Mouse (Mus musculus) lung, postnatal 0 days (tissue): ENCODE measurements around the gene Myo1e. TPM values are rescaled to one million over a fixed set of nuclear protein-coding genes. Genes with fewer than 3 reads are reported as not detected.

Source experiments
- ATAC-seq: fragments of 200-750 bp; cut with Nextera tagmentation; 2 replicates; pipeline ENCODE4 v1.8.0; 2017; ENCODE audit warnings: moderate library complexity
- DNase-seq: peaks from one replicate; pipeline ENCODE4 v3.0.0-alpha.2; 2016; ENCODE audit warnings: low spot score
- H3K27ac ChIP-seq: fragments of 300-500 bp; sonication (generic); 2 replicates; pipeline ENCODE4 v1.5.1; 2014; ENCODE audit warnings: antibody characterized with exemption, mild to moderate bottlenecking, low read length, mixed read lengths
- H3K27me3 ChIP-seq: fragments of 300-500 bp; sonication (generic); replicated peaks from 2 replicates; pipeline ENCODE4 v1.6.1; 2014; ENCODE audit warnings: low read length, mixed read lengths; ENCODE audit not compliant: insufficient read depth
- H3K36me3 ChIP-seq: fragments of 300-500 bp; sonication (generic); 2 replicates; pipeline ENCODE4 v1.6.1; 2014; ENCODE audit warnings: low read length, mixed read lengths; ENCODE audit not compliant: insufficient read depth
- H3K4me1 ChIP-seq: fragments of 300-500 bp; sonication (generic); 2 replicates; pipeline ENCODE4 v1.6.1; 2014; ENCODE audit warnings: antibody characterized with exemption, low read depth, low read length, mixed read lengths; ENCODE audit not compliant: insufficient read depth
- H3K4me2 ChIP-seq: fragments of 300-500 bp; sonication (generic); replicated peaks from 2 replicates; pipeline ENCODE4 v1.6.1; 2014; ENCODE audit warnings: low read depth, mild to moderate bottlenecking, low read length, moderate library complexity, mixed read lengths
- H3K4me3 ChIP-seq: fragments of 300-500 bp; sonication (generic); 2 replicates; pipeline ENCODE4 v1.5.1; 2014; ENCODE audit warnings: low read depth, low read length
- H3K9ac ChIP-seq: fragments of 300-500 bp; sonication (generic); replicated peaks from 2 replicates; pipeline ENCODE4 v1.6.1; 2014; ENCODE audit warnings: low read depth, mild to moderate bottlenecking
- H3K9me3 ChIP-seq: fragments of 300-500 bp; sonication (generic); 2 replicates; pipeline ENCODE4 v1.6.1; 2016; ENCODE audit warnings: low read length, mixed read lengths
- CTCF ChIP-seq: IDR thresholded peaks from 2 replicates; pipeline ENCODE4 v1.5.1; 2016; ENCODE audit warnings: antibody characterized with exemption, mild to moderate bottlenecking
- EP300 ChIP-seq: IDR thresholded peaks from 2 replicates; pipeline ENCODE4 v1.6.1; 2016; ENCODE audit warnings: antibody characterized with exemption, mild to moderate bottlenecking, control low read depth
- WGBS: fragments of 180-500 bp; shearing (Covaris S2); extraction: QIAGEN DNeasy Blood & Tissue Kit; methylation state at CpG from one replicate; pipeline ENCODE4 v1.1.7; 2014; 5-methylcytosine and 5-hydroxymethylcytosine counted together
- polyA plus RNA-seq: library from polyadenylated mRNA; unstranded; fragments of >200 nt; fragmentation: Nextera tagmentation; extraction: Ambion mirVana; gene quantifications from 2 replicates; pipeline ENCODE4 v1.2.1, GENCODE M21; 2015

The Myo1e gene
- polyA plus RNA-seq, 1 experiment from 2014 or later = 36.0 TPM

DNA sequence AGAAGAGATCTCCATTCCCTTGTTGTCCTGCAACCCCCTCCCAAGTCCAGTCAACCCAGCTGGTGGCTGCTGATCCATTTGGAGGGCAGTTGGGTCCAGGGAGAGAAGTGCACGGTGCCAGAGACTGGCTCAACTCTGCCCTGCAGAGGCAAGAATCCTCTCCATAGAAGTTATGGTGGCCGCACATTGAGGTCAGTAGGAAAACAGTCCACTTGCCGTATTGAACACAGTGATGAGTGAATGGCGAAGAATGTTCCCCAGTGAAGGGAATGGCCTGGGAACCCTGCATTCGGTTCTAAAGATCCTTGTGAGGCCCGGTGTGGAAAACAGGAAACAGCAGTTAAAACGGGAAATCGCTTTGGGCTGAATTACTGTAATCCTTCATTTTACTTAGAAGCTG lies 56.0 kb downstream of the Myo1e start:
- H3K9ac ChIP-seq = no peak overlapping the region
- DNase-seq (no peak), ATAC-seq (no peak)
- 58% methylated on average over 8 of the region's 8 CpGs for WGBS
- no peaks in the 10 kb centered on the region for H3K9me3 ChIP-seq
- TF ChIP-seq EP300 = no peak
- no peak for TF ChIP-seq CTCF
- no peaks in the 10 kb centered on the region for H3K27me3 ChIP-seq
- H3K4me3 ChIP-seq = no peak overlapping the region
- H3K4me1 ChIP-seq = peaks cover 32% of the 10 kb centered on the region
- H3K36me3 ChIP-seq = no peaks in the 10 kb centered on the region
- no peak overlapping the region for H3K4me2 ChIP-seq
- H3K27ac ChIP-seq = 0 out of 2 replicates have a peak overlapping the region, but pooled peaks have one; percentile 10

DNA sequence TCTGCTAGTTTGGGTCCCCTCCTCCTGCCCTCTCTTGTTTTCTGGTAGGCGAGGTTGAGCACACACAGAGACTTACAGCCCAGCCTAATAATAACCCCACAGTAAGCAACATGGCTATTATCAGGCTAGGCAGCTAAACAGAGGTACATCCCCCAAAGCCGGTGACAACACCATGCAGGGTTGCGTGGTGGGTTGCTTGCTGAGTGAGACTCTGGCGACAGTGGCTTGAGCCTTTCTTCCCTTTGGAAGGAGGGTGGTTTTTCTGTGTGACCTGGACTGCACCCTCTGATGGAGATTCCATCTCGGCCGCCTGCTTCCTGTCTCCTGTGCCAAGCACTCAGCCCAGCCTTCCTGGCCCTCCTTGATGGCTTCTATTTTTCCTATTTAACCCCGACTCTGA lies 56.6 kb downstream of the Myo1e start:
- WGBS = 31% methylated on average over 7 of the region's 7 CpGs
- Histone ChIP-seq H3K27ac (0 out of 2 replicates have a peak overlapping the region, but pooled peaks have one; percentile 10), H3K4me1 (peaks cover 31% of the 10 kb centered on the region), H3K4me2 (no peak overlapping the region), H3K9me3 (no peaks in the 10 kb centered on the region), H3K9ac (no peak overlapping the region), H3K27me3 (no peaks in the 10 kb centered on the region), H3K4me3 (no peak overlapping the region), H3K36me3 (no peaks in the 10 kb centered on the region)
- no peak for DNase-seq
- TF ChIP-seq EP300 (no peak), CTCF (no peak)
- peak; percentile 18; the same call in 1 of the 2 replicates for ATAC-seq

DNA sequence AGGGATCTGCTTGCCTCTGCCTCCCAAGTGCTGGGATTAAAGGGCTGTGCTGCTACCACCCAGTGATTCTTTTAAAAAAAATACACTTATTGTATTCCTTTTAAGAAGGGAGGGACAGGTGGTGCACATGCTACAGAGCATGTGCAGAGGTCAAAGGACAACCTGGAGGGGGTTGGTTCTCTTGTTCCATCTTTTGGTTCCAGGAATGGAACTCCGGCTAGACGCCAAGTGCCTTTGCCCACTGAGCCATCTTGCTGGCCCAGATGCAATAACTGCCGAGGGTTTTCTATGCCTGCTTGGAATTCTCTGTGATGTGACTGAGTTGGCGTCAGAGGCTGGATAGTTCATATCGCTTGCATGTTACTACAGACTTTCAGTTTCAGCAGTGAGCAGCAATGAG lies 58.4 kb downstream of the Myo1e start:
- no peak for ATAC-seq
- WGBS = 80% methylated on average over 5 of the region's 5 CpGs
- TF ChIP-seq EP300 (no peak), CTCF (no peak)

DNA sequence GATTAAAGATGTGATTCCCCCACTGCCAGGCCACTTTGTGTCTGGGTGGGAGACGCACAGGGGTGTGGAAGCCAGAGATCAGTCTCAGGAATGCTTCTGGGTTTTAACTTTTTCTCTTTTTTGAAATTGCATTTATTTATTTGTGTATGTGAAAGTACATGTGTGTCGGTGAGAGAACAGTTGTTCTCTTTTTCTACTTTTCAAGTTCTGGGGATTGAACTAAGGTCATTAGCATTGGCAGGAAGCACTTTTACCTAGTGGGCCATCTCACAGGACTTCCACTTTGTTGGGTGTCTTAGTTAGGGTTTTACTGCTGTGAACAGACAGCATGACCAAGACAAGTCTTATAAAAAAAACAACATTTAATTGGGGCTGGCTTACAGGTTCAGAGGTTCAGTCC lies 59.0 kb downstream of the Myo1e start:
- no peak overlapping the region for H3K9ac ChIP-seq
- no peak for DNase-seq
- H3K4me3 ChIP-seq = no peak overlapping the region
- H3K27me3 ChIP-seq = no peaks in the 10 kb centered on the region
- no peak for ATAC-seq
- TF ChIP-seq CTCF (no peak), EP300 (no peak)
- H3K36me3 ChIP-seq = no peaks in the 10 kb centered on the region
- WGBS = 94% methylated on average over 2 of the region's 2 CpGs
- no peak overlapping the region for H3K4me2 ChIP-seq
- no peaks in the 10 kb centered on the region for H3K9me3 ChIP-seq
- no peak overlapping the region for H3K27ac ChIP-seq
- H3K4me1 ChIP-seq = peaks cover 23% of the 10 kb centered on the region

More for the DNA sequence above, 58.4 kb downstream of the Myo1e start:
- Histone ChIP-seq H3K9ac (no peak overlapping the region), H3K27me3 (no peaks in the 10 kb centered on the region), H3K9me3 (no peaks in the 10 kb centered on the region), H3K27ac (no peak overlapping the region), H3K4me3 (no peak overlapping the region), H3K4me2 (no peak overlapping the region), H3K4me1 (peaks cover 23% of the 10 kb centered on the region), H3K36me3 (no peaks in the 10 kb centered on the region)
- no peak for DNase-seq

DNA sequence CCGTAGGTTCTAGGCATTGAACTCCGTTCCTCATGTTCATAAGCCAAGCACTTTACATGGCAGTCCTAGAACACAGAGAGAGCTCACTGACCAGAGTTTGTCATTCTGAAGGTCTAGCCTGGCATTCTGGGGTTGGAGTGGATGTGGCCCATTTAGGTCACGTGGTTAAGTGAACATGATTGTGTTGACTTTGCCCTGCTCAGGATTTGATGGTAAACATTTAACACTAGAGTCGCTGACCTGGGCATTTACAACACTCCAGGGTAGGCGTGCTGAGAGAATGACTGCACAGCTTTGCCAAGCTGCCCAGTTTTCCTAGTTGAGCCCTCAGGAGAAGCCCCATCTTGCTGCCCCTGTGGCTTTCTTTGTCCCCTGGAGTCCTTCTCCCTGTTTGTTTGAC lies 60.0 kb downstream of the Myo1e start:
- no peak for TF ChIP-seq EP300
- no peak for TF ChIP-seq CTCF
- peaks cover 16% of the 10 kb centered on the region for H3K4me1 ChIP-seq
- H3K27ac ChIP-seq = no peak overlapping the region
- H3K36me3 ChIP-seq = no peaks in the 10 kb centered on the region
- no peaks in the 10 kb centered on the region for H3K9me3 ChIP-seq
- no peaks in the 10 kb centered on the region for H3K27me3 ChIP-seq
- WGBS = 67% methylated on average over 5 of the region's 5 CpGs
- H3K9ac ChIP-seq = no peak overlapping the region
- DNase-seq (no peak), ATAC-seq (no peak)
- H3K4me2 ChIP-seq = no peak overlapping the region
- H3K4me3 ChIP-seq = no peak overlapping the region

DNA sequence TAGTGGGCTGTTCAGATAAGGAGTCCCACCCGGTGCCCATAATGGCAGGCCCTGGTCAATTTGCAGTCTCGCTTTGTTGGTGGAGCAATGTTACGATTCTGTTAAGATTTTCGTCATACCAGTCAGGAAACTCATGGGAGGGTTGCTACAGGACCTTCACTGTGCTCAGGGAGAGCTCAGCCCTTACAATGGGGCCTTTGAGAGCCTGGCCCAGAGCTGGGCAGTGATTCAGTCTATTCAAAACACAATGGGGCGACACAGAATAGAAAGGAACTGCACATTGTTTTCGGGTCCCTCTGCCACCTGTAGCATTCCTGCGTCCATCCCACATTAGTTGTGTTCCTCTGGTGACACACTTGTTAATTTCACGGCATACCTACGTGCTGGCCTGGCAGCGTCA lies 62.2 kb downstream of the Myo1e start:
- H3K9ac ChIP-seq = no peak overlapping the region
- no peaks in the 10 kb centered on the region for H3K36me3 ChIP-seq
- WGBS = 51% methylated on average over 10 of the region's 10 CpGs
- peak overlapping the region; percentile 26; the same call in 1 of the 2 replicates for H3K27ac ChIP-seq
- DNase-seq = no peak
- TF ChIP-seq EP300 = no peak
- no peak for TF ChIP-seq CTCF
- ATAC-seq = no peak
- no peak overlapping the region for H3K4me2 ChIP-seq
- H3K4me1 ChIP-seq = peaks cover 7% of the 10 kb centered on the region; the same call in 1 of the 2 replicates
- no peak overlapping the region for H3K4me3 ChIP-seq
- no peaks in the 10 kb centered on the region for H3K9me3 ChIP-seq
- no peaks in the 10 kb centered on the region for H3K27me3 ChIP-seq

DNA sequence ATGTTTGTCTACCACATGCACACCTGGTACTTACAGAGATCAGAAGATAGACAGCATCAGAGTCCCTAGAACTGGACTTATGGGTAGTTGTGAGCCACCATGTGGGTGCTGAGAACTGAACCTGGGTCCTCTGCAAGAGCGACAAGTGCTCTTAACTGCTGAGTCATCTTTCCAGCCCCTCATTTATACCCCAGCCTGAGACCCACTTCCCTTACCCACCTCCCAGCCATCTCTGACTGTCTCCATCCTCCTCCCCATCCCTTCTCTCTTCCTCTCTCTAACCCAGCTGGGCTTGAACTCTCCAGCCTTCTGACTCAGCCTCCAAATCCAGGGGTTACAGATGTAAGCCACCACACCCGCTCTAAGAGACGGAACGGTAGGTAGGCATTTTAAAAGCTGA lies 63.3 kb downstream of the Myo1e start:
- Histone ChIP-seq H3K4me2 (no peak overlapping the region), H3K27ac (peak overlapping the region; percentile 74), H3K4me1 (peaks cover 8% of the 10 kb centered on the region; the same call in 1 of the 2 replicates), H3K4me3 (no peak overlapping the region), H3K36me3 (no peaks in the 10 kb centered on the region), H3K27me3 (no peaks in the 10 kb centered on the region), H3K9me3 (no peaks in the 10 kb centered on the region), H3K9ac (no peak overlapping the region)
- DNase-seq (no peak), ATAC-seq (no peak)
- WGBS = 80% methylated on average over 4 of the region's 4 CpGs
- TF ChIP-seq EP300 = no peak
- no peak for TF ChIP-seq CTCF
